Mouse (Mus musculus) lung, embryonic 16.5 days (tissue): ENCODE measurements around the gene Ptpn1. TPM values are rescaled to one million over a fixed set of nuclear protein-coding genes. Genes with fewer than 3 reads are reported as not detected.

ENCODE experiments used
- ATAC-seq: fragments of 200-750 bp; cut with Nextera tagmentation; 2 replicates; pipeline ENCODE4 v1.8.0; 2017; ENCODE audit warnings: low read depth, mild to moderate bottlenecking, moderate library complexity
- H3K27ac ChIP-seq: fragments of 300-500 bp; sonication (generic); 2 replicates; pipeline ENCODE4 v1.5.1; 2014; ENCODE audit warnings: mild to moderate bottlenecking, control low read depth, low read length
- H3K27me3 ChIP-seq: fragments of 300-500 bp; sonication (generic); 2 replicates; pipeline ENCODE4 v1.6.1; 2014; ENCODE audit warnings: low read depth, low read length, mixed read lengths; ENCODE audit not compliant: control insufficient read depth, insufficient read depth
- H3K36me3 ChIP-seq: fragments of 300-500 bp; sonication (generic); 2 replicates; pipeline ENCODE4 v1.6.1; 2014; ENCODE audit warnings: low read length; ENCODE audit not compliant: control insufficient read depth, insufficient read depth
- H3K4me1 ChIP-seq: fragments of 300-500 bp; sonication (generic); replicated peaks from 2 replicates; pipeline ENCODE4 v1.6.1; 2014; ENCODE audit warnings: low read length, mixed read lengths; ENCODE audit not compliant: control insufficient read depth, insufficient read depth
- H3K4me2 ChIP-seq: fragments of 300-500 bp; sonication (generic); 2 replicates; pipeline ENCODE4 v1.6.1; 2014; ENCODE audit warnings: low read depth, low read length, control low read depth
- H3K4me3 ChIP-seq: fragments of 300-500 bp; sonication (generic); 2 replicates; pipeline ENCODE4 v1.5.1; 2014; ENCODE audit warnings: mild to moderate bottlenecking, low read length, control low read depth
- H3K9ac ChIP-seq: fragments of 300-500 bp; sonication (generic); 2 replicates; pipeline ENCODE4 v1.6.1; 2014; ENCODE audit warnings: low read length, control low read depth
- H3K9me3 ChIP-seq: fragments of 300-500 bp; sonication (generic); 2 replicates; pipeline ENCODE4 v1.6.1; 2016; ENCODE audit warnings: low read length; ENCODE audit not compliant: control insufficient read depth
- WGBS: fragments of 180-500 bp; shearing (Covaris S2); extraction: QIAGEN DNeasy Blood & Tissue Kit; methylation state at CpG from one replicate; pipeline ENCODE4 v1.1.7; 2014; 5-methylcytosine and 5-hydroxymethylcytosine counted together
- polyA plus RNA-seq: library from polyadenylated mRNA; unstranded; fragments of >200 nt; fragmentation: Nextera tagmentation; extraction: Ambion mirVana; gene quantifications from 2 replicates; pipeline ENCODE4 v1.2.1, GENCODE M21; 2015

Ptpn1 gene
- polyA plus RNA-seq, 1 experiment from 2014 or later: 73.3 TPM

DNA sequence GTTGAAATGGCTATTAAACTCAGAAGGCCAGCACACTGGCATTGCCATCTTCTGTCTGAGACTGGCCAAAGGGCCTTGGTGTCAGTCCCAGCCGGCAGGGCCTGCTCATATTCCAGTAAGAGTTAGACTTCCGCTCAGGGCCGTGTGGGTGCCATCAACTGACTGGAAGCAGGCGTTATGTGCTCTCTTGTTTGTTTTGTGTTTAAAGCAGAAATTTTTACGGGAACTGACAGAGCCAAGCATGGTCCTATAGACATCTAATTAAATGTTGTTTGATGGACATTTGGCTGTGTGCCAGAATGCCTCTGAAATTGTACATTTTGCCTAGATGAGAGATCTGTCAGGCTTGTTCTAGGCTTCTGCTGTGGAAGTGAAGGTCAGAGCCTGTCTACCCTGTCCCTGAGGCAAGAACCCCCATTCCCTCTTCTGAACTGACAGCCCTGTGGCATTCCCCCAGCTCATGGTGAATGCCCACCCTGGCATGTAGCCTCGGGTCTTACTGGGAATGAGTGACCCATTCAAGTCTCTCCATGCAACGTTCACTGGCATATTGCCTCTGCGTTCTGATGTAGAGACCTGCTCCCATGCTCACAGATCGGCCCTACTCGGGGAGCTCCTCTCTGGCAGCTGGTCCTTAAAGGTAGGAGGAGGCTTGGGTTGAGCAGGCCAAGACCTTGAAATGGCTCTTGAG, 38.1 kb downstream of the Ptpn1 start:
- WGBS: 61% methylated on average over 10 of the region's 10 CpGs

DNA sequence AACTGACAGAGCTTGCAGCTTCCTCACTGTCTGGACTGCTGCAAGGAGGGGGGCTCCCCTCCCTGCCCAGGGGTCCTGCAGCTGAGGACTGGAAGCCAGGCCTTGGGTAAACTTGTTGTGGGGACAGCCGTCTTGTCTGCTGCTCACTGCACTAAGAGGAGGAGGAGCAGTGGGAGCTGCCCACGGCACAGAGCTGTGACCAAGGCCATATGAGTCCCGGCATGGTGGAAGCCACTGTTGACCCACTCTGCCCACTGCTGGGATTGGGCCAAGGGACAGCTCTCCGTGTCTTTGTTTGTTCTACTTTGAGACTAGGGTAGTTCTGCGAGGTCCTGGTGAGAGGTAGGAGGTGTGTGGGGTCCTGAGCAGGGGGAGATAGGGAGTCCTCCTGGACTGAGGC, 40.3 kb downstream of the Ptpn1 start:
- H3K36me3 ChIP-seq: peaks cover 44% of the 10 kb centered on the region
- no peak overlapping the region for H3K4me2 ChIP-seq
- peak overlapping the region; percentile 76 for H3K27ac ChIP-seq
- H3K9ac ChIP-seq: peak overlapping the region; percentile 4; the same call in 1 of the 2 replicates
- H3K4me3 ChIP-seq: no peak overlapping the region
- peaks cover 3% of the 10 kb centered on the region; the same call in 1 of the 2 replicates for H3K27me3 ChIP-seq
- ATAC-seq: peak; percentile 26; the same call in 1 of the 2 replicates
- peaks cover 32% of the 10 kb centered on the region for H3K4me1 ChIP-seq
- 29% methylated on average over 5 of the region's 5 CpGs for WGBS
- H3K9me3 ChIP-seq: no peaks in the 10 kb centered on the region

More for the DNA sequence above, 38.1 kb downstream of the Ptpn1 start:
- Histone ChIP-seq H3K9me3 (no peaks in the 10 kb centered on the region), H3K4me1 (peaks cover 32% of the 10 kb centered on the region), H3K4me3 (no peak overlapping the region), H3K9ac (no peak overlapping the region), H3K4me2 (no peak overlapping the region), H3K27me3 (no peaks in the 10 kb centered on the region), H3K36me3 (peaks cover 30% of the 10 kb centered on the region), H3K27ac (peak overlapping the region; percentile 64)
- peak; percentile 64 for ATAC-seq

GRCm38 (mm10) chr2:167972809-167973208, 41.0 kb downstream of the Ptpn1 start:
- Histone ChIP-seq H3K27ac (peak overlapping the region; percentile 76), H3K9me3 (no peaks in the 10 kb centered on the region), H3K9ac (no peak overlapping the region), H3K36me3 (peaks cover 41% of the 10 kb centered on the region), H3K4me1 (peaks cover 34% of the 10 kb centered on the region), H3K27me3 (peaks cover 3% of the 10 kb centered on the region; the same call in 1 of the 2 replicates), H3K4me2 (no peak overlapping the region), H3K4me3 (no peak overlapping the region)
- peak; percentile 51 for ATAC-seq
- WGBS: 0% methylated on average over 1 of the region's 1 CpGs

GRCm38 (mm10) chr2:167975746-167976145, 43.9 kb downstream of the Ptpn1 start:
- H3K27me3 ChIP-seq: peaks cover 3% of the 10 kb centered on the region; the same call in 1 of the 2 replicates
- H3K27ac ChIP-seq: 0 out of 2 replicates have a peak overlapping the region, but pooled peaks have one; percentile 15
- H3K4me2 ChIP-seq: no peak overlapping the region
- H3K9me3 ChIP-seq: no peaks in the 10 kb centered on the region
- no peak overlapping the region for H3K9ac ChIP-seq
- H3K36me3 ChIP-seq: peaks cover 43% of the 10 kb centered on the region
- H3K4me3 ChIP-seq: no peak overlapping the region
- ATAC-seq: no peak
- H3K4me1 ChIP-seq: peaks cover 37% of the 10 kb centered on the region
- 76% methylated on average over 12 of the region's 12 CpGs for WGBS

GRCm38 (mm10) chr2:167978271-167978670, 46.4 kb downstream of the Ptpn1 start:
- Histone ChIP-seq H3K4me3 (no peak overlapping the region), H3K4me2 (no peak overlapping the region), H3K9ac (0 out of 2 replicates have a peak overlapping the region, but pooled peaks have one; percentile 21), H3K9me3 (no peaks in the 10 kb centered on the region), H3K4me1 (peaks cover 18% of the 10 kb centered on the region), H3K27ac (peak overlapping the region; percentile 17), H3K27me3 (peaks cover 3% of the 10 kb centered on the region; the same call in 1 of the 2 replicates), H3K36me3 (peaks cover 37% of the 10 kb centered on the region)
- WGBS: 63% methylated on average over 10 of the region's 10 CpGs
- ATAC-seq: no peak

DNA sequence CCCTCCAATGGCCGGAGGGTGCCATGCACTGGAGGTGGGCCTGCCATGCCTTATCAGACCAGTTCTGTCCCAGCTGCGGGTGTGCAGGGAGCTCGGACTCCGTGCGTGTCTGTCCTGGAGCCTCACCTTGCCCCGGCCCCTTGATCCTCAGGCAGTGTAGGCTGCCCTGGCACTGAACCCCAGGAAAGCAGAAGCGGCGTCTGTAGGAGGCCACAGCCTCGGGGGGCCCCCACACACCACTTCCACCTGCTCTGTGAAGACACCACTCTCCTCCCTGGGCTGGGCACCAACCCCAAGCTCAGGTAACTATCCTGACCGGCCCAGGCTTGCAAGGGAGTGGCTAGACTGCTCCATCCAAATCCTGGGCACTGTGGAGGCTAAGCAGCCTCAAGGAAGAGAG, 48.5 kb downstream of the Ptpn1 start:
- H3K4me2 ChIP-seq: no peak overlapping the region
- H3K9me3 ChIP-seq: no peaks in the 10 kb centered on the region
- H3K4me3 ChIP-seq: no peak overlapping the region
- ATAC-seq: no peak
- H3K27ac ChIP-seq: no peak overlapping the region
- peaks cover 24% of the 10 kb centered on the region for H3K36me3 ChIP-seq
- H3K9ac ChIP-seq: no peak overlapping the region
- peaks cover 3% of the 10 kb centered on the region; the same call in 1 of the 2 replicates for H3K27me3 ChIP-seq
- WGBS: 73% methylated on average over 10 of the region's 10 CpGs
- H3K4me1 ChIP-seq: peaks cover 13% of the 10 kb centered on the region

- no peak for ATAC-seq
- H3K9ac ChIP-seq: no peak overlapping the region
- H3K4me3 ChIP-seq: no peak overlapping the region
- no peaks in the 10 kb centered on the region; the same call in 1 of the 2 replicates for H3K27me3 ChIP-seq
- H3K4me2 ChIP-seq: no peak overlapping the region
- H3K4me1 ChIP-seq: peaks cover 21% of the 10 kb centered on the region
- 41% methylated on average over 9 of the region's 9 CpGs for WGBS
- H3K27ac ChIP-seq: no peak overlapping the region
- H3K9me3 ChIP-seq: no peaks in the 10 kb centered on the region
- peaks cover 10% of the 10 kb centered on the region for H3K36me3 ChIP-seq
Measured at GRCm38 (mm10) chr2:167982646-167983045, 50.8 kb downstream of the Ptpn1 start.

- WGBS: 81% methylated on average over 5 of the region's 5 CpGs
- Histone ChIP-seq H3K27ac (no peak overlapping the region), H3K4me1 (peaks cover 25% of the 10 kb centered on the region), H3K4me2 (no peak overlapping the region), H3K9me3 (no peaks in the 10 kb centered on the region), H3K27me3 (no peaks in the 10 kb centered on the region; the same call in 1 of the 2 replicates), H3K9ac (no peak overlapping the region), H3K36me3 (peaks cover 5% of the 10 kb centered on the region), H3K4me3 (no peak overlapping the region)
- no peak for ATAC-seq
Measured at GRCm38 (mm10) chr2:167984371-167984770, 52.5 kb downstream of the Ptpn1 start.

- Histone ChIP-seq H3K4me2 (no peak overlapping the region), H3K9ac (no peak overlapping the region), H3K27ac (no peak overlapping the region), H3K27me3 (no peaks in the 10 kb centered on the region; the same call in 1 of the 2 replicates), H3K4me1 (peaks cover 31% of the 10 kb centered on the region), H3K4me3 (no peak overlapping the region), H3K36me3 (peaks cover under 1% of the 10 kb centered on the region; the same call in 1 of the 2 replicates), H3K9me3 (no peaks in the 10 kb centered on the region)
- 39% methylated on average over 3 of the region's 3 CpGs for WGBS
- ATAC-seq: no peak
Measured at GRCm38 (mm10) chr2:167984946-167985345, 53.1 kb downstream of the Ptpn1 start.
